Mouse (Mus musculus) layer of hippocampus, postnatal 14 days (tissue): ENCODE data around the gene Mmp17. TPM values are rescaled to one million over a fixed set of nuclear protein-coding genes. Genes with fewer than 3 reads are reported as not detected.
A peak's percentile ranks its signal among the peaks of the same experiment; 100 is the strongest.

Experiments used
- DNase-seq, 2 experiments: peaks; one replicate each; pipeline ENCODE4 v3.0.0; 2021 to 2022; ENCODE audit warnings: low spot score in 2 of 2, mixed read lengths in 1 of 2
- long read RNA-seq, 2 experiments: library from polyadenylated mRNA; stranded (forward); transcript quantifications; one replicate each; pipeline ENCODE4 v2.0.0; 2021
- total RNA-seq, 2 experiments: library from RNA; stranded (reverse); gene quantifications; 2 replicates each; pipeline ENCODE4 v1.2.3; 2021

Mmp17 gene
- total RNA-seq: 10 to 100 TPM; 80.3 to 85.9 TPM
- long read RNA-seq, experiment 1, full-length matches to known transcripts: 106 of 194 reads
- long read RNA-seq, experiment 1, partial matches to known transcripts: 30 of 194 reads
- long read RNA-seq, experiment 1, other reads (novel, unspliced or antisense): 58 of 194 reads
- long read RNA-seq, experiment 2, full-length matches to known transcripts: 137 of 212 reads
- long read RNA-seq, experiment 2, partial matches to known transcripts: 16 of 212 reads
- long read RNA-seq, experiment 2, other reads (novel, unspliced or antisense): 59 of 212 reads

GRCm38 (mm10) chr5:129583761-129584582 lies at the start of gene Mmp17:
Gene Mmp17 (plus strand): TSS chr5:129584169.
- DNase-seq: peak; percentile 93 to 95

GRCm38 (mm10) chr5:129534500-129534899 lies 49.5 kb upstream of the Mmp17 start:
- peak; percentile 67 to 91 for DNase-seq

GRCm38 (mm10) chr5:129535021-129535420 lies 48.9 kb upstream of the Mmp17 start:
- DNase-seq: no peak

- no peak for DNase-seq
Measured at GRCm38 (mm10) chr5:129535431-129535830, 48.5 kb upstream of the Mmp17 start.

- DNase-seq: peak in 1 of 2 experiments; percentile 37
Measured at GRCm38 (mm10) chr5:129538826-129539225, 45.1 kb upstream of the Mmp17 start.

GRCm38 (mm10) chr5:129542236-129542635 lies 41.7 kb upstream of the Mmp17 start:
- no peak for DNase-seq

- peak in 1 of 2 experiments; percentile 84 for DNase-seq
Measured at GRCm38 (mm10) chr5:129545787-129546186, 38.2 kb upstream of the Mmp17 start.

GRCm38 (mm10) chr5:129549716-129550115 lies 34.3 kb upstream of the Mmp17 start:
- no peak for DNase-seq

- no peak for DNase-seq
Measured at GRCm38 (mm10) chr5:129550790-129551189, 33.2 kb upstream of the Mmp17 start.

- no peak for DNase-seq
Measured at GRCm38 (mm10) chr5:129551991-129552390, 32.0 kb upstream of the Mmp17 start.

GRCm38 (mm10) chr5:129553642-129554041 lies 30.3 kb upstream of the Mmp17 start:
- DNase-seq: no peak

GRCm38 (mm10) chr5:129558591-129558990 lies 25.4 kb upstream of the Mmp17 start:
- DNase-seq: no peak

GRCm38 (mm10) chr5:129559283-129559682 lies 24.7 kb upstream of the Mmp17 start:
- no peak for DNase-seq

GRCm38 (mm10) chr5:129562342-129562741 lies 21.6 kb upstream of the Mmp17 start:
- no peak for DNase-seq

- no peak for DNase-seq
Measured at GRCm38 (mm10) chr5:129568596-129568995, 15.4 kb upstream of the Mmp17 start.

GRCm38 (mm10) chr5:129578201-129578600 lies 5.8 kb upstream of the Mmp17 start:
- no peak for DNase-seq

GRCm38 (mm10) chr5:129580046-129580445 lies 3.9 kb upstream of the Mmp17 start:
- DNase-seq: no peak

- no peak for DNase-seq
Measured at GRCm38 (mm10) chr5:129580572-129580971, 3.4 kb upstream of the Mmp17 start.

- no peak for DNase-seq
Measured at GRCm38 (mm10) chr5:129581015-129581414, 3.0 kb upstream of the Mmp17 start.

GRCm38 (mm10) chr5:129583331-129583730 lies 638 bp upstream of the Mmp17 start:
- peak; percentile 29 to 36 for DNase-seq

- peak; percentile 43 to 47 for DNase-seq
Measured at GRCm38 (mm10) chr5:129584583-129585541, 893 bp downstream of the Mmp17 start.
